Mouse (Mus musculus) olfactory bulb, adult 2 months (tissue): Measurements from ENCODE around the gene Golt1b. TPM values are rescaled to one million over a fixed set of nuclear protein-coding genes. Genes with fewer than 3 reads are reported as not detected.
A peak's percentile ranks its signal among the peaks of the same experiment; 100 is the strongest.
"Not testable (repeated sequence)": the region's sequence is repeated elsewhere in the genome, so short reads cannot be mapped to it uniquely, and the experiment has no call there.

Source experiments
- H3K27ac ChIP-seq: fragments of 200-500 bp; 2 replicates; pipeline ENCODE4 v1.5.1; 2012; ENCODE audit warnings: low read depth, low read length; ENCODE audit not compliant: insufficient read depth
- H3K4me1 ChIP-seq: fragments of 200-500 bp; 2 replicates; pipeline ENCODE4 v1.6.1; 2012; ENCODE audit warnings: low read length; ENCODE audit not compliant: control insufficient read depth, insufficient read depth
- H3K4me3 ChIP-seq: fragments of 200-500 bp; 2 replicates; pipeline ENCODE4 v1.5.1; 2012; ENCODE audit warnings: mild to moderate bottlenecking, low read depth, low read length, moderate library complexity; ENCODE audit not compliant: insufficient read depth
- CTCF ChIP-seq: fragments of 200-500 bp; IDR thresholded peaks from 2 replicates; pipeline ENCODE4 v1.5.1; 2012; ENCODE audit warnings: low read depth, mild to moderate bottlenecking, low read length, moderate library complexity; ENCODE audit not compliant: insufficient read depth
- POLR2A ChIP-seq: fragments of 200-500 bp; IDR thresholded peaks from 2 replicates; pipeline ENCODE4 v1.6.1; 2012; ENCODE audit warnings: mild to moderate bottlenecking, low read depth, low read length, moderate library complexity; ENCODE audit not compliant: insufficient read depth
- WGBS: fragments of 180-500 bp; shearing (Covaris S2); methylation state at CpG from one replicate; pipeline ENCODE4 v1.1.7; 2018; 5-methylcytosine and 5-hydroxymethylcytosine counted together
- polyA plus RNA-seq: library from polyadenylated mRNA; stranded (reverse); fragments of >200 nt; gene quantifications from 2 replicates; pipeline ENCODE4 v1.2.4, GENCODE M21; 2012; ENCODE audit warnings: low replicate concordance; ENCODE audit not compliant: missing spikeins, insufficient read depth, insufficient read length

Golt1b gene
- not detected in 2 replicates for polyA plus RNA-seq

GRCm38 (mm10) chr6:142387011-142387754, at the start of gene Golt1b, which contains the start of gene Recql:
Gene Golt1b (plus strand): TSS chr6:142387221.
Gene Recql (minus strand): TSS chr6:142387087.
- WGBS: under 1% methylated on average over 87 of the region's 87 CpGs
- peak; percentile 54 for TF ChIP-seq POLR2A
- TF ChIP-seq CTCF: no peak
- peaks cover 2% of the 10 kb centered on the region; the same call in 1 of the 2 replicates for H3K4me1 ChIP-seq
- H3K4me3 ChIP-seq: peak within 1 kb of the TSS; percentile 91
- H3K27ac ChIP-seq: no peak within 1 kb of the TSS; the same call in 1 of the 2 replicates

GRCm38 (mm10) chr6:142338961-142339360, 48.1 kb upstream of the Golt1b start:
- TF ChIP-seq POLR2A (no peak), CTCF (no peak)
- WGBS: 16% methylated on average over 2 of the region's 2 CpGs
- H3K4me1 ChIP-seq: no peaks in the 10 kb centered on the region
- no peak overlapping the region for H3K4me3 ChIP-seq
- no peak overlapping the region for H3K27ac ChIP-seq

GRCm38 (mm10) chr6:142339576-142339975, 47.4 kb upstream of the Golt1b start:
- 46% methylated on average over 2 of the region's 2 CpGs for WGBS
- H3K27ac ChIP-seq: no peak overlapping the region
- TF ChIP-seq POLR2A: no peak
- no peak for TF ChIP-seq CTCF

GRCm38 (mm10) chr6:142343561-142343960, 43.5 kb upstream of the Golt1b start:
- no peak for TF ChIP-seq CTCF
- TF ChIP-seq POLR2A: no peak
- H3K4me1 ChIP-seq: peaks cover 3% of the 10 kb centered on the region; the same call in 1 of the 2 replicates
- H3K4me3 ChIP-seq: no peak overlapping the region
- 77% methylated on average over 2 of the region's 2 CpGs for WGBS
- H3K27ac ChIP-seq: no peak overlapping the region

More at GRCm38 (mm10) chr6:142339576-142339975, 47.4 kb upstream of the Golt1b start:
- H3K4me1 ChIP-seq: no peaks in the 10 kb centered on the region
- H3K4me3 ChIP-seq: no peak overlapping the region

GRCm38 (mm10) chr6:142345440-142346038, 41.5 kb upstream of the Golt1b start, which contains the start of gene Pyroxd1:
Gene Pyroxd1 (plus strand): TSS chr6:142345654.
- Histone ChIP-seq H3K4me3 (peak within 1 kb of the TSS; percentile 61), H3K4me1 (peaks cover 3% of the 10 kb centered on the region; the same call in 1 of the 2 replicates), H3K27ac (peak within 1 kb of the TSS; percentile 53)
- TF ChIP-seq POLR2A (0 out of 2 replicates have a peak, but pooled peaks have one; percentile 36), CTCF (no peak)
- under 1% methylated on average over 48 of the region's 48 CpGs for WGBS

- no peak overlapping the region for H3K27ac ChIP-seq
- 43% methylated on average over 12 of the region's 12 CpGs for WGBS
These were observed 40.6 kb upstream of the Golt1b start for GRCm38 (mm10) chr6:142346181-142347110.

GRCm38 (mm10) chr6:142347431-142348385, 39.3 kb upstream of the Golt1b start:
- WGBS: 62% methylated on average over 11 of the region's 11 CpGs
- H3K4me1 ChIP-seq: peaks cover 3% of the 10 kb centered on the region; the same call in 1 of the 2 replicates
- no peak for TF ChIP-seq CTCF
- TF ChIP-seq POLR2A: no peak
- H3K4me3 ChIP-seq: no peak overlapping the region
- no peak overlapping the region for H3K27ac ChIP-seq

More at GRCm38 (mm10) chr6:142346181-142347110, 40.6 kb upstream of the Golt1b start:
- peaks cover 3% of the 10 kb centered on the region; the same call in 1 of the 2 replicates for H3K4me1 ChIP-seq
- no peak overlapping the region for H3K4me3 ChIP-seq
- TF ChIP-seq POLR2A (no peak), CTCF (no peak)

- H3K27ac ChIP-seq, H3K4me1 ChIP-seq, H3K4me3 ChIP-seq: not testable (repeated sequence)
- WGBS: 92% methylated on average over 3 of the region's 3 CpGs
These were observed 34.9 kb upstream of the Golt1b start for GRCm38 (mm10) chr6:142352099-142352498.
